Mouse (Mus musculus) liver, postnatal 0 days (tissue): ENCODE measurements around the gene Mlana. TPM values are rescaled to one million over a fixed set of nuclear protein-coding genes. Genes with fewer than 3 reads are reported as not detected.

Experiments
- ATAC-seq: fragments of 200-750 bp; cut with Nextera tagmentation; 2 replicates; pipeline ENCODE4 v1.8.0; 2017; ENCODE audit warnings: mild to moderate bottlenecking, moderate library complexity
- DNase-seq: peaks from one replicate; pipeline ENCODE4 v3.0.0-alpha.2; 2016
- H3K27ac ChIP-seq: fragments of 300-500 bp; sonication (generic); 2 replicates; pipeline ENCODE4 v1.5.1; 2014; ENCODE audit warnings: antibody characterized with exemption, moderate library complexity, mild to moderate bottlenecking, low read depth
- H3K27me3 ChIP-seq: fragments of 300-500 bp; sonication (generic); 2 replicates; pipeline ENCODE4 v1.6.1; 2014; ENCODE audit warnings: low read length, control low read depth, mixed read lengths; ENCODE audit not compliant: insufficient read depth
- H3K36me3 ChIP-seq: fragments of 300-500 bp; sonication (generic); replicated peaks from 2 replicates; pipeline ENCODE4 v1.6.1; 2014; ENCODE audit warnings: mild to moderate bottlenecking, control low read depth, low read length, moderate library complexity, mixed read lengths; ENCODE audit not compliant: insufficient read depth
- H3K4me1 ChIP-seq: fragments of 300-500 bp; sonication (generic); 2 replicates; pipeline ENCODE4 v1.6.1; 2014; ENCODE audit warnings: antibody characterized with exemption, mild to moderate bottlenecking, control low read depth; ENCODE audit not compliant: insufficient read depth
- H3K4me2 ChIP-seq: fragments of 300-500 bp; sonication (generic); 2 replicates; pipeline ENCODE4 v1.6.1; 2014; ENCODE audit warnings: low read depth, mild to moderate bottlenecking, low read length, moderate library complexity, mixed read lengths
- H3K4me3 ChIP-seq: fragments of 300-500 bp; sonication (generic); 2 replicates; pipeline ENCODE4 v1.5.1; 2014; ENCODE audit warnings: low read depth, low read length
- H3K9ac ChIP-seq: fragments of 300-500 bp; sonication (generic); replicated peaks from 2 replicates; pipeline ENCODE4 v1.6.1; 2014; ENCODE audit warnings: mild to moderate bottlenecking, moderate library complexity
- H3K9me3 ChIP-seq: fragments of 300-500 bp; sonication (generic); 2 replicates; pipeline ENCODE4 v1.6.1; 2016; ENCODE audit warnings: mild to moderate bottlenecking, control low read depth, low read length, mixed read lengths
- CTCF ChIP-seq: sonication (generic); IDR thresholded peaks from 2 replicates; pipeline ENCODE4 v1.5.1; 2016; ENCODE audit warnings: antibody characterized with exemption, low read depth
- EP300 ChIP-seq: IDR thresholded peaks from 2 replicates; pipeline ENCODE4 v1.6.1; 2016; ENCODE audit warnings: antibody characterized with exemption, low read depth, mild to moderate bottlenecking
- WGBS: fragments of 180-500 bp; shearing (Covaris S2); extraction: QIAGEN DNeasy Blood & Tissue Kit; methylation state at CpG from one replicate; pipeline ENCODE4 v1.1.7; 2014; ENCODE audit not compliant: insufficient replicate concordance; 5-methylcytosine and 5-hydroxymethylcytosine counted together
- polyA plus RNA-seq: library from polyadenylated mRNA; unstranded; fragments of >200 nt; fragmentation: Nextera tagmentation; extraction: Ambion mirVana; gene quantifications from 2 replicates; pipeline ENCODE4 v1.2.1, GENCODE M21; 2015

Mlana gene
- polyA plus RNA-seq, 1 experiment from 2014 or later, result not detected

GRCm38 (mm10) chr19:29661974-29662580, 35.5 kb upstream of the Mlana start:
- Histone ChIP-seq H3K4me3 (no peak overlapping the region), H3K36me3 (no peaks in the 10 kb centered on the region), H3K4me2 (no peak overlapping the region), H3K27ac (no peak overlapping the region), H3K4me1 (0 out of 2 replicates have a peak, but pooled peaks cover 5% of the 10 kb centered on the region), H3K9me3 (no peaks in the 10 kb centered on the region), H3K9ac (no peak overlapping the region), H3K27me3 (no peaks in the 10 kb centered on the region)
- no peak for ATAC-seq
- TF ChIP-seq CTCF (no peak), EP300 (no peak)
- DNase-seq, result no peak
- WGBS, result 59% methylated on average over 6 of the region's 6 CpGs

GRCm38 (mm10) chr19:29663780-29664179, 33.8 kb upstream of the Mlana start:
- Histone ChIP-seq H3K9ac (no peak overlapping the region), H3K4me3 (no peak overlapping the region), H3K36me3 (no peaks in the 10 kb centered on the region), H3K4me1 (peaks cover 11% of the 10 kb centered on the region; the same call in 1 of the 2 replicates), H3K27ac (no peak overlapping the region), H3K27me3 (no peaks in the 10 kb centered on the region), H3K4me2 (no peak overlapping the region), H3K9me3 (no peaks in the 10 kb centered on the region)
- 72% methylated on average over 8 of the region's 8 CpGs for WGBS
- DNase-seq, result no peak
- TF ChIP-seq EP300, result no peak
- ATAC-seq, result no peak

- no peak for TF ChIP-seq EP300
- no peak for TF ChIP-seq CTCF
These were observed 32.7 kb upstream of the Mlana start for GRCm38 (mm10) chr19:29664934-29665333.

GRCm38 (mm10) chr19:29666164-29666563, 31.5 kb upstream of the Mlana start:
- Histone ChIP-seq H3K27me3 (no peaks in the 10 kb centered on the region), H3K27ac (no peak overlapping the region), H3K9ac (no peak overlapping the region), H3K4me2 (no peak overlapping the region), H3K4me3 (no peak overlapping the region), H3K9me3 (no peaks in the 10 kb centered on the region), H3K4me1 (peaks cover 11% of the 10 kb centered on the region; the same call in 1 of the 2 replicates), H3K36me3 (no peaks in the 10 kb centered on the region)
- DNase-seq (no peak), ATAC-seq (no peak)
- TF ChIP-seq CTCF (no peak), EP300 (no peak)
- WGBS, result 72% methylated on average over 4 of the region's 4 CpGs

More at GRCm38 (mm10) chr19:29664934-29665333, 32.7 kb upstream of the Mlana start:
- Histone ChIP-seq H3K27me3 (no peaks in the 10 kb centered on the region), H3K4me1 (peaks cover 11% of the 10 kb centered on the region; the same call in 1 of the 2 replicates), H3K36me3 (no peaks in the 10 kb centered on the region), H3K27ac (no peak overlapping the region), H3K4me2 (no peak overlapping the region), H3K9ac (no peak overlapping the region), H3K4me3 (no peak overlapping the region), H3K9me3 (no peaks in the 10 kb centered on the region)
- no peak for ATAC-seq
- DNase-seq, result no peak
- WGBS, result 69% methylated on average over 5 of the region's 5 CpGs

- DNase-seq (no peak), ATAC-seq (peak; percentile 49; the same call in 1 of the 2 replicates)
- TF ChIP-seq EP300 (no peak), CTCF (no peak)
- Histone ChIP-seq H3K9me3 (no peaks in the 10 kb centered on the region), H3K4me3 (no peak overlapping the region), H3K4me1 (peaks cover 11% of the 10 kb centered on the region; the same call in 1 of the 2 replicates), H3K4me2 (no peak overlapping the region), H3K27ac (no peak overlapping the region), H3K9ac (no peak overlapping the region), H3K36me3 (no peaks in the 10 kb centered on the region), H3K27me3 (no peaks in the 10 kb centered on the region)
- WGBS, result 55% methylated on average over 5 of the region's 5 CpGs
These were observed 30.5 kb upstream of the Mlana start for GRCm38 (mm10) chr19:29666965-29667594.

GRCm38 (mm10) chr19:29668135-29668534, 29.5 kb upstream of the Mlana start:
- Histone ChIP-seq H3K4me2 (no peak overlapping the region), H3K27me3 (no peaks in the 10 kb centered on the region), H3K9ac (no peak overlapping the region), H3K9me3 (no peaks in the 10 kb centered on the region), H3K4me3 (no peak overlapping the region), H3K36me3 (no peaks in the 10 kb centered on the region), H3K4me1 (peaks cover 11% of the 10 kb centered on the region; the same call in 1 of the 2 replicates), H3K27ac (no peak overlapping the region)
- TF ChIP-seq CTCF (no peak), EP300 (no peak)
- DNase-seq (no peak), ATAC-seq (peak; percentile 75)
- WGBS, result 61% methylated on average over 7 of the region's 7 CpGs
